Mouse (Mus musculus) frontal cortex, postnatal 25 days (tissue): ENCODE measurements around the gene Specc1.

Source experiments
- DNase-seq, 2 experiments: peaks; one replicate each; pipeline ENCODE4 v3.0.0; 2022; ENCODE audit warnings: low spot score in 2 of 2

Specc1 gene

DNA sequence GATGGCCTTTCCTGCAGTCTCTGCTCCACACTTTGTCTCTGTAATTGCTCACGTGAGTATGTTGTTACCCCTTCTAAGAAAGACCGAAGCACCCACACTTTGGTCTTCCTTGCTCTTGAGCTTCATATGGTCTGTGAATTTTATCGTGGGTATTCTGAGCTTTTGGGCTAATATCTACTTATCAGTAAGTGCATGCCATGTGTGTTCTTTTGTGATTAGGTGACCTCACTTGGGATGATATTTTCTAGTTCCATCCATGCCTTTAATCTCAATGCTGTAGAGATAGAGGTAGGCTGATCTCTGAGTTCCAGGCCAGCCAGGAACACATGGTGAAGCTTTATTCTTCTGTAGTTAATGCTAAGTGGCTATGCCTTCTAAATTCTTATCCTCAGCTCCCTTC lies 207.8 kb downstream of the Specc1 start:
- no peak for DNase-seq

- DNase-seq = no peak
Observed at GRCm38 (mm10) chr11:62166503-62166902, 209.9 kb downstream of the Specc1 start.

- no peak for DNase-seq
Observed at GRCm38 (mm10) chr11:62168146-62168545, 211.6 kb downstream of the Specc1 start.

- no peak for DNase-seq
Observed at GRCm38 (mm10) chr11:62177395-62178113, 221.0 kb downstream of the Specc1 start.

DNA sequence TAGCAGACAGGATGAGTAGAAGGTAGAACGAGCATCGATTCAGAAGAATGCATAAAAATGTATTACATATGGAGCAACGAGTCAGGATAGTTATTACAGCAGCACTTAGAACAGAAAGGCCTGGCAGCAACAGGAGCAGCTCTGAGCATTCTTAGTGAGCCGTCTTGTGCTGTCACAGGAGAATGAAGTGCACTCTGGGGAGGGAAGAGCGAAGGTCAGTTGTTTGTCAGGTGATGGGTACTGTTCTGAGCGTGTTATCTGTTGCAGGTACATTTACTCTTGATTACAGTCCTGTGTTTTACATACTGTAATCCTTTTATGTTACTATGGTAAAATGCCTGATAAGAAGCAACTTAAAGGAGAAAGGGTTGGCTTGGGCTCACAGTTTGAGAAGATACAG lies 224.2 kb downstream of the Specc1 start:
- no peak for DNase-seq

GRCm38 (mm10) chr11:62184900-62185299 lies 228.3 kb downstream of the Specc1 start:
- DNase-seq = no peak

DNA sequence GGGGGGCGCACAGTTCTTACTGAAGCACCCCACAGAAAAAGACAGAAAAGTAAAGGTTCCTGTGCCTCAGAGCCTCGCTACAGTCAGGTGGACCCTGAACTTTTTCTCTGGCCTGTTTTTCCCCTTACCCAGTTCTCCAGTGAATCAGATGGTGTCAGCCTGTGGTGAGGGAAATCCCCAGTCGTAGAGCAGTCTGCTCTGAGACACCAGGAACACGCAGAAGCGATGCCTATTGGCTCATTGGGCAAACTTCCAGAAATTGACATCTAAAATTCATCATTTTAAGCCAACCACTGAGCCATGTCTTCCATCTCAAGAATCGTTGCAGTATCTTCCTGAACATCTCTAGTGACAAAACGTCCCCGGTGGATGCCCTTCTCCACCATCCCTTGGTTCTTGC lies 230.5 kb downstream of the Specc1 start:
- no peak for DNase-seq

DNA sequence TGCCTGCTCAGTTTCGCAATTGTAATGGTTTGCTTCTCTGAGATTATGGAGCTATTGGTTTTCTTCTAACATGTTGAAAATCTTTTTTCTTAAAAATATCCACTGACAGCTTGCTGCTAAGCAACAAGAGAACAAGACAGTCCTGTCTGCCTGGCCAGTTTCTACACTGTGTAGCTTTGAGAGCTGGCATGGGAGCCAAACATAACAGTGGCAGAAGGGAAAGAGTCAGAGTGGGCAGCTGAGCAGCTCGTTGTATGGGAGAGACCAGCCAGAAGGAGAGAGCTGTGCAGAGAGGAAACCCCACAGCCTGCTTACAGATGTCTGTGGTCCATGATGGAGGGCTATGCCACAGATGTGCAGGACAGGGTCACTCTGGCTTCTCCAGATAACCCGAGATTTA lies 235.5 kb downstream of the Specc1 start:
- DNase-seq = no peak

GRCm38 (mm10) chr11:62193116-62193515 lies 236.6 kb downstream of the Specc1 start:
- DNase-seq = no peak

DNA sequence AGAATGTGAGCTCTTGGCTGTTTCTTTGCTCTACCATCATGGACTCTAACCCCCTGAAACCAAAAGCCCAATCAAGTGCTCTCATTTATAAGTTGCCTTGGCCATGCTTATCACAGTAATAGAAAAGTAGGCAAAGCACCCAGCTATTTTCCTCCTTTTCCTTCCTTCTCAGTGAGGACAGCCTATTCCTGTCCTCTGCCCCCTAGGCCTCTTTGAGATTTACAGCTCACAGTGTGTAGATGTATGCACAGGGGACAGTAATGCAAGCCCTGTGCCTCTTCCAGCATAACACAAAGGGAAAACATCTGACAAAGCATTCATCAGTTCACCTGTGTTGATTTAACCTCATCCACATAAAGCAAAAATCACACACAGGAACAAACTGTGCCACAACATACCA lies 237.7 kb downstream of the Specc1 start:
- no peak for DNase-seq

GRCm38 (mm10) chr11:62200901-62201512 lies 244.4 kb downstream of the Specc1 start:
- no peak for DNase-seq

DNA sequence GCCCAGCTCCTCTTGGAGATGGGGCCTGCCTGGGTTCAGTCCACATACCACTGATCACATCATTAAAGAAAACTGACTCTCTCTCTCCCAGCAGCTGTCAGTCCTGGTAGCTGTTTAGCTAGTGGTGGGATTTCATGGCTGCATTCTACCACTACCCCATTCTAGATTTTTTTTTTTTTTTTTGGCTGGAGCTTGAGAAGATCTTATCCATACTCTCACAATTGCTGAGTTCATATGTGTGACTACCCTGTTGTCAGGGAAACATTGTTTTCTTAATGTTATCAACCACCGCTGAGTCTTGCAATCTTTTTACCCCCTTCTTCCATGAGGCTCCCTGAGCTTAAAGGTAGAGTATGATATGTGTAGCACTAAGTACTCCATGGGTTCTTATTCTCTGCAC lies 246.1 kb downstream of the Specc1 start:
- DNase-seq = no peak

DNA sequence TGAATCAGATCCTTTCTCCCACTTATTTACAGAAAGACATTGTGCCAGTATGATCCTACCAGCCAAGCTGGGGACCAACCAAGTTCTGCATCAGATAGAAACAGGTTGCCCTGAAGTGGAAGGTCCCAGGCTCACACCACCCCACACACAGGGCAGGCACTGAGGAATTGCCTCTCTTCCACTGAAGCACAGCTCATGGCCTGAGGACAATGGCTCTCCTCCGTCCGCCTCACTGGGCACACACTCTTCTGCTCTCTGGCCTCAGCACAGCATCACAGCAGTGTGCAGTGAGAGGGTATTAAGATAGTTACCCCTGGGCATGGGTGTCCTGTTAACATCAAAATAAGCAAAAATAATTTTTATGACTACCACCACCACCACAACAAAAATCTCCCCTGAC lies 252.5 kb downstream of the Specc1 start:
- no peak for DNase-seq

- DNase-seq = no peak
Observed at GRCm38 (mm10) chr11:62209891-62210290, 253.3 kb downstream of the Specc1 start.

DNA sequence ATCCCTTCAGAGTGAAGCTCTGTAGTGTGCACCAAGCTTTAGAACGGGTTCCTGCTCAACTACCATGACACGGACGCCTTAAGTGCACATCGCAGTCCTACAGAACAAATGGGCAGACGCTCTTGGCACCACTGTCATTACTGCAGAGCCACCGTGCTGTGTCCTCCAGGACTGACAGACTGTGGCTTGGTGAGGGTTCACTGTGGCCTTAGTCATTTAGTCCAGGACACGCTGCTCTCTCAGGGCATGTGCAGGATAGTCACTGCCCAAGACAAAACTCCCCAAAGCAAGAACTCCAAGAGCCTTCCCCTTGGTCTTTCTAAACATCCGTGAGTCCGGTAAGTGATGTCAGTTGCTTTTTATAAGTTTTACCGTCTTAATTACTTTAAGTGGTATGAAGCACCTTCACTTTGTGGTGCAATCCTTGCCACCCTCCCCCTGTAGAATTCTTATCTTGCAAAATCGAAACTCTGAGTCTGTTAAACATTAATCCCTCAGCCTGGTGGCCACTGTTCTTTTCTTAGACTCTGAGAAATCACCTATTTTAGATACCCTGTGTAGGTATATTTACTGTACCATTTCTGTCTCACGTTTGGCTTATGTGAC lies 256.9 kb downstream of the Specc1 start:
- DNase-seq = no peak

- DNase-seq = no peak
Observed at GRCm38 (mm10) chr11:62215107-62215506, 258.5 kb downstream of the Specc1 start.

DNA sequence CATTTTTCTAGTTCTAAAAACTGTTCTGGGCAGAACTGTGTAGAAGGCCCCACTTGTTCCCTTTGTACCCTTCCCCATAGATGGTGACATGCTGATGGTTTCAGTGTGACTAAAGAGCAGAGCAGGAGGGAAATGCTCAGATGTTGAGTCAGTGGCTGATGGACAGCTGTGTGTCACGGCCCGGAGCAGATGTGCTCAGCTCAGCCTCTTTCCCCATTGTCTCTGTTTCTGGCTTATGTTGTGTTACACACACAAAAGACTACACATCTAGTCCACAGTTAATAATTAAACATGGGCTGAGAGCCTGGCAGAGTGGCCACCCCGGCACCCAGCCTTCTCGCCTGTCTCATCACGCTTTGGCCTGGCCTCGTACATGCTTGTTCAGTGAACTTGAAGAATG lies 261.2 kb downstream of the Specc1 start:
- no peak for DNase-seq

GRCm38 (mm10) chr11:62220756-62221510 lies 264.4 kb downstream of the Specc1 start:
- DNase-seq = no peak

GRCm38 (mm10) chr11:62223416-62223815 lies 266.9 kb downstream of the Specc1 start:
- no peak for DNase-seq

GRCm38 (mm10) chr11:62223962-62224361 lies 267.4 kb downstream of the Specc1 start:
- no peak for DNase-seq

GRCm38 (mm10) chr11:62224797-62225196 lies 268.2 kb downstream of the Specc1 start:
- no peak for DNase-seq

DNA sequence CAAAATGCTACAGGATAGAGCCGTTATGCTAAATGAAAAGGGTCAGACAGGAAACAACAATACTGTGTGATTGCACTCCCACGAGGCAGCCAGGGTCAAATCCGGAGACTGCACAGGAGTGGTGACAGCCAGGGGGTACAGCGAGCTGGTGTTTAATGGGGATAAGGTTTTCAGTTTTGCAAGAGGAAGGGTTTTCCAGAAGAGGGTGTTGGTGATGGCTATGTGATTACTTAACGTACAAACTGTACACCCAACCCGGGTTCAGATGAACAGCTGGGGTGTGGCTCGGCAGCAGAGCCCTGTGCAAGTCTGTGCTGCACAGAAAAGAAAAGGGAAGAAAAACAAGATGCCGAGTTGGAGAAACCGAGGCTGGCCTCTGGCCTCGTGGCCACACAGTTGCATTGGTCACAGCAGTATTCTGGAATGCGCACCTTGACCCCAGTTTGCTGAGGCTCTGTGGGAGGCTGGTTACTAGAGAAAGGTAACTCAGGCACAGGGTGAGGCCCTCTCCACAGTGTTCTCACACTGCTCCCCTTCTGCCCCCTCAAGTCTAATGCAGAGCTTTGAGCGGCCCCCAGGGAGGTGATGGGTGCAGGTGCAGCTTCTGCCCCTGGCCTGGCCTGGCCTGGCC lies 284.2 kb downstream of the Specc1 start:
- DNase-seq = no peak
